Mouse (Mus musculus) frontal cortex, postnatal 14 days (tissue): Measurements from ENCODE around the gene Pcp4l1.

ENCODE experiments used
- DNase-seq, 2 experiments: peaks; one replicate each; pipeline ENCODE4 v3.0.0; 2022; ENCODE audit warnings: low spot score in 2 of 2

The Pcp4l1 gene

DNA sequence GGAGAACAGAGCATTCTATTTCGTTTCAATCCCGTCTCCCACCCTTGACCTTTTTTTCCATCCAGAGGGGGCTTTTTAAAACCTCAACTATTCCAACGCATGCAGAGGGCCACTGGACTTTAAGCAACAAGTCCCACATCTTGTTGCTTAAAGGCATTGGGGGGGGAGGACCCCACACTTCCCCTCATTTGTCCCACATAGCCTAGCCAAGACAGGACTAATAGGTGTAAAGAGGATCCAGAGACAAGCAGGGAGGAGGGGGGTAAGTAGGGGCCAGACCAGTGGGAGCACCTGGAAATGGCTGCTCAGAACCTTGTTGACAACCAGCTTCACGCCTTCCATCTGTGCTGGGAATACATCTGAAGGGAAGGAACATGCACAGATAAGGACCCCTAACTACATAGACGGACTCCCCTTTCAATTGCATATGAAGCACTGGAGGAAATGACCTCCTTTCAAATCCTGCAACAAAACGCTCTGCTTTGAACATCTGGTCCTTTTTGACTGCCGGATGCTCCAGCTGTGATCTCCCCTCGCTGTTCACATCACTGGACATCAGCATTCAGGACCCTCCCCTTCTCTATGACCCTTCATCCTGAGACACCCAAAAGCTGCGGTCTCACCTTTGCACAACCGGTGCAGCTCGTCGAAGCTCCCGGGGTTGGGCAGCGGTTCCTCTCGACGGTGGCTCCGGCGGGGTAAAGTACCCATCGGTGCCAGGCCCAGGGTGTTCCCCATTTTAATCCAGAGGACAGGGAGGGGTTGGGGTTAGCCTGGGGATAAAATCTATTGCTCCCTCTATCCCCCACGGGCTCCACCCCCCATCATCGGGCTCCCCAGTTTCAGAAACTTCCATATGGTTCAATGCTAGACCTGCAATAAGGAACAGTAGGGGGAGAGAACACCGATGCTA lies 25.5 kb upstream of the Pcp4l1 start:
- peak; percentile 17 to 23 for DNase-seq

DNA sequence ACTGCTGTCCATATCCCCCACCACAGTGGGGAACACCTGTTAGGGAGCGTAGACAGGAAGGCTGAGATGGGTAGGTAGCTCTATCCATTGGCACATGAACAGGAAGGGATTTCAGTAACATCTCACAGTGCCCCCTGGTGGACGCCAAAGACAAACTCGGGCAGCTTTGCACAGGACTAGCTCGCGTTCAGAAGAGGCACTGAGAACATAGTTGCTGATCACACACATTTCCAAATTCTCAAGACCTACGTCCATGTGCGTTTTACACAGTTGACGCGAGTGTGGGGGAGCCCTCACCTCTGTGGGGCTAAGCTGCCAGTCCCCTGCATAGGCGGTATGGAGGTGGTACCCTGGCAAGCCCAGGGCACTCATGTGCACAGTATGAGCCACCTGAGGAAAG lies 24.8 kb upstream of the Pcp4l1 start:
- peak; percentile 80 to 87 for DNase-seq

DNA sequence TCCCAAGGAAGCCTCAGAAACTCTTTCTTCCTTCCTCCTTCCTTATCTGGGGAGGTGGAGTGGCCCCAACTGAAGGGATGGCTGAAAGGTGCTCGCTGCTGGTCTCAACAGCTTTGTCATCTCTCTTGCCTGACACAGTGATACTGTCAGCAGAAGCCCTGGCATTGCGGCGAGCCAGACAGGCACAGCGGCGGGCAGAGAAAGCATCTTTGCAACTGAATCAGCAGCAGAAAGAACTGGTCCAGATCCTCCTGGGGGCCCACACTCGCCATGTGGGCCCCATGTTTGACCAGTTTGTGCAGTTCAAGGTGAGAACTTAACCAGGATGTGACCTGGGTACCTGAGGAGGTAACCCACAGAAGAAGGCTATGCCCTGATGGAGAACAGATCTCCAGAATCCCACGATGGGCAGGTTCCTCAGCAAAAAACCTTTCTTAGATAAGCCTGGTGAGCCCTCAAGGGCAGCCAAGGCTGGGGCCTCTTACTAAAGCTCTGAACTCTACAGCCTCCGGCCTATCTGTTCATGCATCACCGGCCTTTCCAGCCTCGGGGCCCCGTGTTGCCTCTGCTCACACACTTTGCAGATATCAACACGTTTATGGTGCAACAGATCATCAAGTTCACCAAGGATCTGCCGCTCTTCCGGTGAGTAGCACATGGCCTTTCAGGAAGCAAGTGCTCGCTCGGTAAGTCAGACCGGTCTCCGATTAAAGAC lies 20.3 kb upstream of the Pcp4l1 start:
- DNase-seq: no peak

DNA sequence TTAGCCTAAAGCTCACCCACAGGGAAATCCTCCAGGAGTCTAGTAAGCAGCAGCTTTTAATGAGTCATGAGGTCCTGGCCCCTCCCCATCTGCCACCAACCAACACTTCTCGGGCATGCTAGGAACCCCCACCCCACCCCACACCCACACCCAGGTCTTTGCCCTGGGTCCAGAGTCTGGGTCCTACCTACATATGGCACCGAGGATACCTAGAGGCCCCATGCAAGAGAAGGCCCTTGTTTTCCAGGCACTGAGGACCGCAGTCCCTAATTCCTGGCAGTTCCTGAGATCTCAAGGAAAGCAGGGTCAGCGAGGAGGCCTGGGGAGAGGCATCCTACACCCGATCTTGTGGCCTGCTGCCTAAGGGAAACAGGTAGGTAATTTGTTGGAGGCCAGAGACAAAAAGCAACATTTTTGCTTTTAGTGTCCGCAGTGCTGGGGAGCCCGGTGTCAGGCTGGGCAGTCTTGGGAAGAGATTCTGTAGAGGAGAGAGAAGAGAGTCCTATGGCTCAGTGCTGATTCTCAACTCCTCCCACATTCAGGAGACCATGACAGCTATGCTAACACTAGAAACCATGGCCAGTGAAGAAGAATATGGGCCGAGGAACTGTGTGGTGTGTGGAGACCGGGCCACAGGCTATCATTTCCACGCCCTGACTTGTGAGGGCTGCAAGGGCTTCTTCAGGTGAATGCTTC lies 17.9 kb upstream of the Pcp4l1 start, which contains the start of gene Nr1i3:
Gene Nr1i3, plus strand, starts transcription at position 170 of the 696 bp plus-strand sequence.
- no peak for DNase-seq

DNA sequence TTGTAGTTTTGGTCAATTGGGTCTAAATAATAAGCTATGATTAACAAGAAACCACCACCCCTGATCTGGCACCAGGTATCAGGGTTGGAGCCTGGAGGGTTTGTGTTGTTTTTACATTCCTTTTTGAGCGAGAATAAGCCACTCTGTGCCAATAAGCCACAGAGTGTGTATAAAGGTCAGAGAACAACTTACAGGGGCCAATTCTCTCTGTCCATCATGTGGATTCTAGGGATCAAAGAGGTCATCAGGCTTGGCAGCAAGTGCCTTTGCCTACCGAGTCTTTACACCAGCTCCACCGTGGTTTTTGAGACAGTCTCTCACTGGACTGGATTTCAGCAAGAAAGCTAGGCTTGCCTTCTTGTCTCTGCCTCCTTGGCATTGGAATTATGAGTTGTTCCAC lies 16.8 kb upstream of the Pcp4l1 start:
- no peak for DNase-seq

DNA sequence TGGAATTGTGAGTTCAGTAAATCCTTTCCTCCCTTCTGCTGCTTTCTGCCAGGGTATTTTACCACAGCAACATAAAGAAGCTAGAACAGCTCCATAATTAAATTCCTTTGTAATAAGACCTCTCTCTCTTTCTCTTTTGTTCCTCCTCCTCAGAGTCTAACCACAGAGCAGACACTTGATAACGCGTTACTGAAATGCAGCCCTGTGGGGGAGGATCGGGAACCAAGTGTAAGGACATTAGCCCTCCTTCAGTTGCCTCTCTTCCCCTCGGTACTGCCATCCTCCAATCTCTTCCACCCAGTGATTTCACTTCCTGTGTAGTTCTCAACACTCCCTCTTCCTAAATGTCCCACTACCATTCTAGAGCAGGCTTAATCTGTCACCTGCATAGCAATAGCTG lies 13.3 kb upstream of the Pcp4l1 start:
- DNase-seq: no peak

DNA sequence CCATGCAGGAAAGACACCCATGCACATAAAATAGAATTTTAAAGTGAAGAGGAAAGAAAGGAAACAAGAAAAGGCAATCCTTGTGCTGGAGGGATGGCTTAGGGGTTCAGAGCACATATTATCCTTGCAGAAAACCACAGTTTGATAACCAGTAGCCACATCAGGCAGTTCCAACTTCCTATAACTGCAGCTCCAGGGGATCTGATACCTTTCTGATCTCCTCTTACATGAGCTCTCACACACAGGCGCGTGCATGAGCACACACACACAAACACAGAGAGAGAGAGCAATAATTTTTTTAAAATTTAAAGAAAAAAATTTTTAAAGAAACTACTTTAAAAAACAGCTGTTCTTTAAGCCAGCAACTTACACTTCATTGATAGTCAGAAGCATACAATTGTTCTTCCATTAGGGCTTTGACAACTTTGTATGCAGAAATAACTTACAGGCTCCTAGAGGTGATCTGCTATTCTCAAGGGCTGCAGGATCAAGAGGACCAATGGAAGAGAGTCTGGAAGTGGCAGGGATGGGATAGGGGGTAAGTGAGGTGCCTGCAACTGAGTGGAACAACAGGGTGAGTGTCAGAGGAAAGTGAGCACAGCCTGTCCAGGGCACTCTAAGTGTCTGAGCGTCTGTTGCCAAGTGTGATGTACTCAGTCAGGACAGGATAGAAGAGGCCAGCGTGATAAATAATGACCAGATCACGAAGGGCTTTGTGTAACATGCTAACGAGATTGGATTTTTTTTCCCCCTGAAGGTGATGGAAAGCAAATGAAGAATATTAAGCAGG lies 9.8 kb upstream of the Pcp4l1 start:
- no peak for DNase-seq

DNA sequence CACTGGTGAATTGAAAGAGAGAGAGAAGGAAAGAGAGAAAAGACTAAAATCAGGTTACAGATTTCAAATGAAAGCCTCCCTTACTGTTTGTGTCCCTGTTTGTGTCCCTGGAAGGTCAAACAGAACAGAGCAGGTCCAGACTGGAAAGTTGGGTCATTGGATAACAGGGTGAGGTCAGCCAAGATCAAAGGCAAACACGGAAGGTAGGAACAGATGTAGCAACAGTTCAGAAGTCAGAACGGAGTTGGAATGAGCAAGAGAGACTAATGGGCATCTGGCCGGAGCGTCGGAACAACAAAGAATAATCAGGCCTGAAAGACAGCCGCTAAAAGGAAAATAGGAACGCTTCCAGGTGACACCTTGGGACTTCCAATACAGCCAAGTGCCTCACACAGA lies 8.2 kb upstream of the Pcp4l1 start:
- DNase-seq: no peak

DNA sequence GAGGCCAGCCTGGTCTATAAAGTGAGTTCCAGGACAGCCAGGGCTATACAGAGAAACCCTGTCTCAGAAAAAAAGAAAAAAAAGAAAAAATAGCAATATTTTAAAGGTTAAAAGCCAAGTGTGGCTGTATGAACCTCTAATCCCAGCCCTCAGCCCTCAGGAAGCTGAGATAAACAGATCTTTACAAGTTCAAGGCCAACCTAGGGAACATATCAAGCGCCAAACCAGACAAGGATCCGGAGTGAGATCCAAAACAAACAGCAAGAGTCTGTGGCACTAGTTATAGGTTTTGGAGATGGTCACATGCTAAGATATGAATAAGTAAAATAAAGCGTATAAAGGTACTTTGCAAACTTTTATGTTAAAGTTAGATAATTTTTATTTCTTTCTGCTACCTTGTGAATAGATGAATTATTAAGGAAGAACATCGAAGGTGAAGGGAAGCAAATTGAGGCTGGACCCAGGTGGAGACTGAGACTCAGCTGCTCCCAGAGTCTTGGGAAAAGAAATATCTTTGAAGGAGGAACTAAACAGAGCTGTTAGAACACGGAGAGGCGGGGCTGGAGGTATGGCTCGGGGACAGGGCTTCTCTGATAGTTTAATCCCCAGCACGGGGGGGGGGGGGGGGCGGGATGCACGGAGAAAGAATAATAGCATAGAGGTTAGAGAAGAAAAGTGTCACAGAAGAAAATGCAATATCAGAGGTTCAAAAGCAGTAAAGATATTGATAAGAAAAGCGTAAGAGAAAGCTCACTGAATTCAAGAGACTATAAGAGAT lies 7.6 kb upstream of the Pcp4l1 start:
- no peak for DNase-seq

DNA sequence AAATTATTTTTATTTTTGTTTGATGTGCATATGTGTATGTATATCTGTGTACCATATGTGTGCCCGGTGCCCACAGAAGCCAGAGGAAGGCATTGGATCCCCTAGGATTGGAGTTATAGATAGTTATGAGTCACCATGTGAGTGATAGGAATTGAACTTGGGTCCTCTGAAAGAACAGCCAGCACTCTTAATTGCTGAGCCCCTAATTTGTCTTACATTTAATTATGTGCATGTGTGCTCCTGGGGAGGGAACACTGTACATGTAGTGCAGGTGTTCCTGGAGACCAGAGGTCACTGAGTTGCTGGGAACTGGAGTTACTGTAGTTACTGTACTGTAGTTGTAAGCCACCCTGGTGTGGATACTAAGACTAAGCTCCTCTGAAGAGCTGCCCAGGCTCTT lies 4.7 kb upstream of the Pcp4l1 start:
- no peak for DNase-seq

DNA sequence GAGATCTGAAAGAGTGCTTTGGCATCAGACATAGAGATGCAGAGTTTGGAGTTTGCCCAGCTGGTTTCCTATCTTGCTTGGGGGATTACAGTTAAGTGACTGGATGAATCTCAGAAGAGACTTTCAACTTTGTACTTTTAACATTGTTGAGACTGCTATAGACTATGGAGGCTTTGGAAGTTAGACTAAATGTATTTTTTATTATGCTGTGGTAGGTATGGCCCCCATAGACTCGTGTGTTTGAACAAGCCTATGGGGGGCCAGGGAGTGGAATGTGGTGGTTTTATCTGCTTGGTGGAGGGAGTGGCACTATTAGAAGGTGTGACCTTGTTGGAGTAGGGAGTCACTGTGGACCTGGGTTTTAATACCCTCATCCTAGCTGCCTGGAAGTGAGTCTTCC lies 3.5 kb upstream of the Pcp4l1 start:
- DNase-seq: no peak

DNA sequence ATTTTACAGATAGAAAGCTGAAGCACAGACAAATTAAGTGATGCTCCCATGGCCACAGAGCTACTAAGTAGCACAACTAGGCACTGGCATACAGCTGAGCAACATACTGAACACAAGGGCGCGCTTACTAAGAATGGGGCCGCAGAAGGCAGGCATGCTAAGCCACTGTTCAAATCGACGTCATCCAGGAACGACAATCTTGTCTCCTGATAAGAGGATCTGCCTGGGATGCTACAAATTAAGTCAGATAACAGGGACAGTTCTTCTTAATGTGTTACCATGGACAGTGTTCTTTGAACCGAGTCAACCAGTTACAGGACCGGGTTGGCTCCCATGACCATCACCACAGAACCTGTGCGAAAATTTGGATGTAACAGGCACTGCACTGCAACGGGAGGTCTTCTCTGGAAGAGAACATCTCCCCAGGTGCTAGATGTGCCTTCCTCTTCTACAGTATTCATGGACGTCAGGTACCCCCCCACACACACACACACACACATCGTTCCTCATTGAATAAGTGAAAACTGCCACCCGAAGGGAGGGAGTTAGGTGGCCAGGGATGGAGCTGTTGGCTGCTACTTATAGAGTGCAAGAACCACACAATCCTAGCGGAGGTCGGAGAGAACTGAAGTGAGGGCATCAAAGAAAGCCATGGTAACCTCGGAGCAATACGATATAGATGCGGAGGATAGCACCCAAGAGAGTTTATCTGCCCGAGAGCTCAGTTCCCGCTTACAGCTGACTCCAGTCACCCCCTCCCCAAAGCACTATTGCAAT lies 834 bp downstream of the Pcp4l1 start:
- no peak for DNase-seq

DNA sequence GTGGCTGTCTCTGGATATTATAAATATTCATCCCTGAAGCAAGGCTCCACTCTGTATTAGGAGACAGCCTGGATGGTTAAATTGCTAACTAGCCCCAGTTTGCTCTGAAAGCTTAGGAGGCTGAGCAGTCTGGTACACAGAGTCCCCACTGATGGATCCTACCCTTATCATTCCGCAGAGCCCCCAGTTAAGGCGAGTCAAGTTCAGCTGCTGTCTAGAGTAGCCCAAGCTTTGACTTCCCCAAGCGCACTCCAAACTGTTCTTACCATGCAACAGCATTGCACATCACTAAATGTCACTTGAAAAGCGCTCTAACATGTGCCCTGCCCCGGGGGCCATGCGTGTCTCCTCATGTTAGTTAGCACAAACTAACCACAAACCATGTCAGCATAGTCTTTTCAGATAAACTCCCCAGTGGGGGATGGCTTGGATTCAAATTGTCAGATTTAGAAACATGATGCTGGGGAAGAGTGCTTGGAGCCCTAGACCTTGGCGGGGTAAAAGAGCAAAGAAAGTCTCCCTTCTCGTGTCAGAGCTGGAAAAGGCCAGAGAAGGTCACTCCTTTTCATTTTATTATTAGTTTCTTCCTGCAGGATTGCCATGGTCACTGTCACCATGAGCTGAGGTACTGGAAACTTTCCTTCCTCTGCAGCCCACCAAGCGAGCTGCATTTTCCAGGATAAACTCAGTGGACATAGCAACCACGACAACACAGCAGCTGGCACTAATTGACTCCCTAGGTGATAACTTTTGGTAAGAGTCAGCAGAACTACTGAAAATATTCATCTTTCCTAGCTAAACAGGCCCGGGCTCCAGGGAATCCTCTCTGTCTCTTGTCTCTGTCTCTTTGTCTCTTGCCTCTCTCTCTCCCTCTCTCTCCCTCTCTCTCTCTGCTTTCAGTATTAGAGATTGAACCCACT lies 1.9 kb downstream of the Pcp4l1 start:
- DNase-seq: no peak

DNA sequence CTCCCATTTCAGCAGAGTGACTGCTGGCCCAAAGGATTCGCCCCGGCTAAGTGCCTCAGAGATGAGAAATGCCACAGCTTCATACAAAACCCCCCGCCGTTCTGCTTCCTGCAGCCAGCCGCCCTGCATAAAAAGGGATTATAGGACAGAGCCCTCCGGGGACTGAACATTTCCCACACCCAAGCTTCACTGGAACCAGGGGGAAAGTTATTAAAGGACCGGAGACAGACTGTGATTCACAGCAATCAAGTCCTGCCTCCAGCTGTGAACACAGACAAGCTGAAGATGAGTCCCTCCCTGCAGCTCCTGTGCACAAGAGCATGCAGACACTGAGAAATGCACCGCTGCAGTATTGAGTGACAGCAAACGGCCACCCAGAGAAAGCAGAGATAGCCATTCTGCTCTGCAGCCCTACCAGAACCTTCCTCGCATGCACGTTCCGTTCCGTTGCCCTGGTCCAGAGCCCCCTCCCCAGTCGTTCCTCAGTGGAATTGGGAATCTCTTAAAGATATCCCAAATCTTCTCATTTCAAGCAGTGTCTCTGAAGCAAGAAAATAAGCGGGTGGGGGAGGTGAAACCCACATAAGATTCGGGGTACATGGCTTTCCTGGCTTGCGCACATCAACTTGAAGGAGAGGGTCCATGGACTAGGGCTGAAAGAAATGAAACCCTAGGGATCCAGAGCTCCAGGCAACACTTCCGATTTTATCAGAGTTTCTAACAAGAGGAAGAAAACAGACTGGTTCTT lies 2.8 kb downstream of the Pcp4l1 start:
- no peak for DNase-seq

DNA sequence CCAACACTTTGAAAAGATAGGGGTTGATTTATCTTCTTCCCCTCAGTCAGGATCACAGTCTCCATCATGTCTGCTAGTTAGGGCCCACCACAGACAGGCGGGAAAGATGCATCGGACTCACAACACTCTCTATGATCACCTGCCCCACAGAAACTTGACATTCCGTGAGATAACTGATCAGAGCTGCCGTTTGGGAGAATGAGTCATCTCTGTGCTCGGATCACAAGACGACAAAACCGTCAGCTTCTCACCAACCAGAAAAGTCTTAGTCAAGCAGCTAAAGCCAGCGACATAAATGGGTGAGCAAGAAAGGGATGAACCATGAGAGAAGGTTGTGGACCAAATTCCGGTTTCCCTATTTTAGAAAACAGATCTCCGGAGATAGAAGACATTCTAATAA lies 3.8 kb downstream of the Pcp4l1 start:
- DNase-seq: no peak

DNA sequence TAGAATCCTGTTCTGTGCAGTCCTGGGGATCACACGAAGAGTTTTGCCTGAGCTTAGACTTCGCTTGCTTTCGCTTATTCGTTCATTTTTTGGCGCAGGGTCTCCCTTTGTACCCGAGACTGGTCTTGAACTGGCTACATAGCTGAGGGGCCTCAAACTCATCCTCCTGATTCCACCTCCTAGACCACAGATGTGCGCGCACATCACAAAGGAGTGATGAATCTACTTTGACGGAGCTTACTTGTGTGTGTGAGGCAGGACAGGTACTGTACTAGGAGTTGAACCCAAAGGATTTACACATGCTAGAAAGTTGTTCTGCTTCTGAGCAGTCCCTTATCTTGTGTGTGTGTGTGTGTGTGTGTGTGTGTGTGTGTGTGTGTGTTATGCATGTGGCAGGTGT lies 5.2 kb downstream of the Pcp4l1 start:
- no peak for DNase-seq

DNA sequence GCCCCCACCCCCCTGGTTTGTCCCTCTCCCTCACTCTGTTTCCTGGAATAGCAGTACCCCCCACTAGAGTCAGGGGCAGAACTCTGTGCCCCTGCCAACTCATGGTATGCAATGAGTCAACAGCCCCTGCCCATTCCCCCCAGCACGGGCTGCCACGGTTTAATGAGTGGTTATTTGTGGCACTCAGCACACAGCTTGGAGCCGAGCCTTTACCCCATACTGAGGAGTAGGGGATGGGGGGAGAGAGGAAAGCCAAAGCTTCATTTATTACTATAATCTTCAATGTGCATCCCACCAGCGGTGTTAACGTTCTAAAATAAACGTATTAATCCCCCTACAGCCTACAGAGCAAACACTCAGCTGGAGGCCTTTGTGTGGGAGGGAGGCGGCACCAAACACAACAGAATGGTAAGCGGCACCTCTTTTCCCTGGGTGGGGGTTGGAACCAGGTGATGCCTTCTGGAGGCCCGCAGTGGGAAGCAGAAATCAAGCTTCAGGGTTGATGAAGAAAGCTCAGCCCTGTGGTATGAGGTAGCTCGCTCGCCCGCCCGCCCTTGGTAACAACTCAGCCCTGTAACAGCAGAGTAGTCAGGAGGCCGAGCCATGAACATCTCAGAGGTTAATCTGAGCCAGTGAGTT lies 6.5 kb downstream of the Pcp4l1 start:
- no peak for DNase-seq

DNA sequence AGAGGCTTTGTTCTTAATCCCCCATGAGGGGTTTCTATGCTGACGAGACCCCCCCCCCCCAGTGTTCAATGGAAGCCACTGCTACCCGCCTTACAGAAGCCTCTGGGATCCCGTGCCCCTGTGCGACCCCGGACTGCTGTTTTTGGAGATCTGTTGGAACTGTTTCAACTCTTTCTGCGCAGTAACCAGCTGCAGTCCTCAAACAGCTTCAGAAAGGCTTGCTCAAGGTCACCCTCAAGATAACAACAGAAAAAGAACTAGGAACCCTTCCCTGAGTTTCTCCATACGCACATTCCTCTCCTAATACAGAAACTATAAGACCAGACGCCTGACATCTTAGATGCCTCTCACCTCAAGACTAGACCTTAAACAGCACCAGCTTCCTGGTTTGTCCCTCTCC lies 7.0 kb downstream of the Pcp4l1 start:
- DNase-seq: no peak
